Mouse (Mus musculus) heart, postnatal 0 days (tissue): Measurements from ENCODE around the gene Mtus2. TPM values are rescaled to one million over a fixed set of nuclear protein-coding genes. Genes with fewer than 3 reads are reported as not detected.

Source experiments
- ATAC-seq: fragments of 200-750 bp; cut with Nextera tagmentation; 2 replicates; pipeline ENCODE4 v1.8.0; 2017; ENCODE audit warnings: low read depth, moderate number of reproducible peaks, moderate library complexity; ENCODE audit not compliant: insufficient read depth
- DNase-seq: peaks from one replicate; pipeline ENCODE4 v3.0.0-alpha.2; 2016; ENCODE audit warnings: low spot score
- H3K27ac ChIP-seq: fragments of 300-500 bp; sonication (generic); 2 replicates; pipeline ENCODE4 v1.5.1; 2014; ENCODE audit warnings: low read depth, mild to moderate bottlenecking
- H3K27me3 ChIP-seq: fragments of 300-500 bp; sonication (generic); 2 replicates; pipeline ENCODE4 v1.6.1; 2014; ENCODE audit warnings: low read length, mixed read lengths; ENCODE audit not compliant: control insufficient read depth, insufficient read depth
- H3K36me3 ChIP-seq: fragments of 300-500 bp; sonication (generic); replicated peaks from 2 replicates; pipeline ENCODE4 v1.6.1; 2014; ENCODE audit warnings: low read length, mixed read lengths; ENCODE audit not compliant: control insufficient read depth, insufficient read depth
- H3K4me1 ChIP-seq: fragments of 300-500 bp; sonication (generic); 2 replicates; pipeline ENCODE4 v1.6.1; 2014; ENCODE audit warnings: antibody characterized with exemption; ENCODE audit not compliant: control insufficient read depth, insufficient read depth
- H3K4me2 ChIP-seq: fragments of 300-500 bp; sonication (generic); 2 replicates; pipeline ENCODE4 v1.6.1; 2014; ENCODE audit warnings: low read depth, mild to moderate bottlenecking, low read length, moderate library complexity
- H3K4me3 ChIP-seq: fragments of 300-500 bp; sonication (generic); 2 replicates; pipeline ENCODE4 v1.5.1; 2014; ENCODE audit warnings: low read depth, low read length
- H3K9ac ChIP-seq: fragments of 300-500 bp; sonication (generic); replicated peaks from 2 replicates; pipeline ENCODE4 v1.6.1; 2014; ENCODE audit warnings: low read depth, low read length, mixed read lengths
- H3K9me3 ChIP-seq: fragments of 300-500 bp; sonication (generic); replicated peaks from 2 replicates; pipeline ENCODE4 v1.6.1; 2016; ENCODE audit warnings: low read length; ENCODE audit not compliant: control insufficient read depth
- CTCF ChIP-seq: IDR thresholded peaks from 2 replicates; pipeline ENCODE4 v1.5.1; 2016; ENCODE audit warnings: antibody characterized with exemption, control low read depth, low read depth
- EP300 ChIP-seq: IDR thresholded peaks from 2 replicates; pipeline ENCODE4 v1.6.1; 2016; ENCODE audit warnings: antibody characterized with exemption, low read depth
- WGBS: fragments of 180-500 bp; shearing (Covaris S2); extraction: QIAGEN DNeasy Blood & Tissue Kit; methylation state at CpG from one replicate; pipeline ENCODE4 v1.1.7; 2014; 5-methylcytosine and 5-hydroxymethylcytosine counted together
- polyA plus RNA-seq: library from polyadenylated mRNA; unstranded; fragments of >200 nt; fragmentation: Nextera tagmentation; extraction: Ambion mirVana; gene quantifications from 2 replicates; pipeline ENCODE4 v1.2.1, GENCODE M21; 2015
- total RNA-seq: library from RNA; depleted of rRNA; stranded (reverse); fragments of >200 nt; gene quantifications from 2 replicates; pipeline ENCODE4 v1.2.3, GENCODE M21; 2014; ENCODE audit warnings: low replicate concordance

Mtus2 gene
- total and polyA plus RNA-seq, 2 experiments from 2014 or later: 59.9 to 165 TPM

DNA sequence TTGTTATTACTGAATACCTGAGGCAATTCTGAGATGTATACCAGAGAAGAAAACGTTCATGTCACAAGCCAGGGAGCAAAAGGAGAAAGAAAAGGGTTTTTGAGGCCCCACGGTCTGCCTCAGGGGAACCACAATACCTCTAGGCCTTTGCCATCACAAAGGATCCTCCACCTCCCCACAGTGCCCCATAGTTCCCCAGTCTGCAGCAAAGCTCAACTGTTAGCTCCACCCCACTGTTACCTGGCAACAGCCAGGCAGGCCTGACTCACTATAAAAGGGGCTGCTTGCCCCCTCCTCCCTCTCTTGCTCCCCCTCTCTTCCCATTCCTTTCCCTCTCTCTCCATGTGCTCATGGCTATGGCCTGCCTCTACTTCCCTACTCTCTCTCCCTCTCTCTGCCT, 282.6 kb downstream of the Mtus2 start:
- TF ChIP-seq EP300 (no peak), CTCF (no peak)
- H3K4me1 ChIP-seq: no peaks in the 10 kb centered on the region
- no peaks in the 10 kb centered on the region for H3K27me3 ChIP-seq
- ATAC-seq (no peak), DNase-seq (no peak)
- no peaks in the 10 kb centered on the region for H3K36me3 ChIP-seq
- no peak overlapping the region for H3K9ac ChIP-seq
- no peak overlapping the region for H3K4me2 ChIP-seq
- no peak overlapping the region for H3K4me3 ChIP-seq
- no peak overlapping the region for H3K27ac ChIP-seq
- 38% methylated on average over 2 of the region's 2 CpGs for WGBS
- H3K9me3 ChIP-seq: no peaks in the 10 kb centered on the region

DNA sequence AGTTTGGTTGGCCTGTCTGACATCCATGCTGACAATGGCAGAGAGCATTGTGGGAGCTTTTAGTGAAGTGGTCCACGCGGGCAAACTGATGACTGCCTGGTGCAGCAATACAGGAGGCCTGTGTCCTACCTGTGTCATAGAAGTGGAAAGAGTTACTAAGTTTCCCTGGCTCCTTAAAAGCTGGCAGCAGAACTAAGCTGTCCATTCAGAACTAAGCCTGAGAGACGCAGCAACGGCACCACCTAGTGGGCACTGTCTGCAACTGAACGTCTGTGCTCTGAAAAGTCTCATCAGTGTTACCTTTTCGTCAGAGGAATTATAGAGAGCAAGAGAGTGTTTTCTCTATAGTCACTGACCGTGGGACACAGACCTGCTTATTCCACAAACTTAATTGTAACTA, 284.8 kb downstream of the Mtus2 start:
- H3K4me3 ChIP-seq: no peak overlapping the region
- no peaks in the 10 kb centered on the region for H3K4me1 ChIP-seq
- peak; percentile 30 for ATAC-seq
- H3K9me3 ChIP-seq: no peaks in the 10 kb centered on the region
- WGBS: 7% methylated on average over 7 of the region's 7 CpGs
- H3K27me3 ChIP-seq: no peaks in the 10 kb centered on the region
- H3K36me3 ChIP-seq: no peaks in the 10 kb centered on the region
- DNase-seq: peak; percentile 68
- no peak overlapping the region for H3K4me2 ChIP-seq
- TF ChIP-seq EP300 (no peak), CTCF (peak; percentile 94)
- no peak overlapping the region for H3K9ac ChIP-seq
- no peak overlapping the region for H3K27ac ChIP-seq

DNA sequence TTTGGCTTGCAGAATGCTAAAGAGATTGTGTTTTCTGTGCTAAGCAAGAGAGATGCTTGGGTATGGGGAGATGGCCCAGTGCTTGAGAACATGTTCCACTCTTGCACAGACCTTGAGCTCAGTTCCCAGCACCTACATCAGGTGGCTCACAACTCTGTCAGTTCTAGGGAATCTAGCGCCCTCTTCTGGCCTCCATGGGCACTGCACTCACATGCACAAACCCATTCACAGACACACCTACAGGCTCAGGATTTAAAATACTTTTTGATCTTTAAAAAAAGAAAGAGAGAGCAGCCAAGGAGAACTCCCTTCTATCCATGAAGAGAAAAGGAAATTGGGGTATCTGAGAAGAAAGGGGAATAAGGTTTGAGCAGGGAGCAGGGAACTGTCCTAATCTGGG, 287.4 kb downstream of the Mtus2 start:
- no peaks in the 10 kb centered on the region for H3K27me3 ChIP-seq
- no peak overlapping the region for H3K27ac ChIP-seq
- TF ChIP-seq EP300 (no peak), CTCF (no peak)
- H3K36me3 ChIP-seq: no peaks in the 10 kb centered on the region
- WGBS: 46% methylated on average over 1 of the region's 1 CpGs
- peaks cover 3% of the 10 kb centered on the region; the same call in 1 of the 2 replicates for H3K4me1 ChIP-seq
- no peak for DNase-seq
- H3K9me3 ChIP-seq: no peaks in the 10 kb centered on the region
- H3K4me3 ChIP-seq: no peak overlapping the region
- H3K4me2 ChIP-seq: no peak overlapping the region
- no peak overlapping the region for H3K9ac ChIP-seq
- ATAC-seq: no peak

DNA sequence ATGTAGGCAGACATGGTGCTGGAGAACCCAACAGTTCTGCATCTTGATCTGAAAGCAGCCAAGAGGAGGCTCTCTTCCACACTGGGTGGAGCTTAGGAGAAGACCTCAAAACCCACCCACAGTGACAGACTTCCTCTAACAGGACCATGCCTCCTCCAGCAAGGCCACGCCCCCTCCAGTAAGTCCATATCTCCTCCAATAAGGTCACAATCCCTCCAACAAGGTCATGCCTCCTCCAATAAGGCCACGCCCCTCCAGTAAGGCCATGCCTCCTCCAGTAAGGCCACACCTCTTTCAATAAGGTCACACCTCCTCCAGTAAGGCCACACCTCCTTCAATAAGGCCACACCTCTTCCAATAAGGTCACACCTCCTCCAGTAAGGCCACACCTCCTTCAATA, 288.3 kb downstream of the Mtus2 start:
- ATAC-seq (no peak), DNase-seq (no peak)
- H3K36me3 ChIP-seq: no peaks in the 10 kb centered on the region
- no peak overlapping the region for H3K9ac ChIP-seq
- no peak overlapping the region for H3K27ac ChIP-seq
- no peak overlapping the region for H3K4me3 ChIP-seq
- H3K4me1 ChIP-seq: peaks cover 3% of the 10 kb centered on the region; the same call in 1 of the 2 replicates
- TF ChIP-seq CTCF (no peak), EP300 (no peak)
- no peaks in the 10 kb centered on the region for H3K27me3 ChIP-seq
- H3K4me2 ChIP-seq: no peak overlapping the region
- 85% methylated on average over 2 of the region's 2 CpGs for WGBS
- no peaks in the 10 kb centered on the region for H3K9me3 ChIP-seq

DNA sequence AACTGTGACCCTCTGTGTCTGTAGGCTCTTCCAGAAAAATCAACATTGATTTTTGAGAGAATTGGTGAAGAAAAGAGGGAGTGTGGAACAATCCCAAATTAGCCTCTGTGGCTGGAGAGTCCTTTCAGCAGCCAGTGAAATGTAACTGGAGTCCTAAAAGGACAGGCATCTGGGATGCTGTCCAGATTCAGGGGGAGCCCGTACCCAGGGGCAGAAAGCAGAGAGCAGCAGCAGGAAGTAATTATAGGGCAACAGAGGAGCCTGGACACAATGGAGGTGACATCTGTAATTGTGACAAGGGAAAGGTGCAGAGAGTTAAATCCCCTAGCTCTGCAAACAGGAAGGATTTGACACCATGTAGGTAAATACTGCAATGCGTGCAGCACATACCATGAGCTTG, 291.1 kb downstream of the Mtus2 start:
- Histone ChIP-seq H3K4me3 (no peak overlapping the region), H3K36me3 (no peaks in the 10 kb centered on the region), H3K9me3 (no peaks in the 10 kb centered on the region), H3K27me3 (no peaks in the 10 kb centered on the region), H3K9ac (no peak overlapping the region), H3K27ac (peak overlapping the region; percentile 36), H3K4me1 (peaks cover 6% of the 10 kb centered on the region; the same call in 1 of the 2 replicates), H3K4me2 (no peak overlapping the region)
- 22% methylated on average over 2 of the region's 2 CpGs for WGBS
- TF ChIP-seq CTCF (no peak), EP300 (no peak)
- DNase-seq (peak; percentile 54), ATAC-seq (peak; percentile 72)

DNA sequence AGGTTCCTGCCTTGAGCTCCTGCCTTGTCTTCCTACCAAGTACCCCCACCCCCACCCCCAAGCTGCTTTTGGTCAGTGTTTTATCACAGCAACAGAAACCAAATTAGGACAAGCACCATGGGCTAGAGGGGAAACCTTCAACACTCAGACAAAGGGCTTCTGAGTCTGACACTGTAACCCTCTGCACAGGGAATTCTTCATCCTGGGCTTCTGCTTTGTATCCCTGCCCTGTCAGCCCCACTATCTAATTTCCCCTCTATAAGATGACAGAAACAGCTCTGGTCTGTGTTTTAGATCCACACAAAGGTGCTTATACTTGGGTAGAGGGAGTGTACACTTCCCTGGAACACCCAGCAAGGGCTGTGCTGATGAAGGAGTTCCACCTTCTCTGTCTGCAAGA, 294.7 kb downstream of the Mtus2 start:
- Histone ChIP-seq H3K9me3 (no peaks in the 10 kb centered on the region), H3K4me3 (no peak overlapping the region), H3K27ac (peak overlapping the region; percentile 74), H3K36me3 (no peaks in the 10 kb centered on the region), H3K27me3 (no peaks in the 10 kb centered on the region), H3K9ac (0 out of 2 replicates have a peak overlapping the region, but pooled peaks have one; percentile 19), H3K4me1 (peaks cover 6% of the 10 kb centered on the region; the same call in 1 of the 2 replicates), H3K4me2 (no peak overlapping the region)
- DNase-seq (no peak), ATAC-seq (peak; percentile 60)
- TF ChIP-seq EP300 (no peak), CTCF (no peak)
